ENCODE assay signal across 11 mouse cellular contexts in the genomic region with DNA sequence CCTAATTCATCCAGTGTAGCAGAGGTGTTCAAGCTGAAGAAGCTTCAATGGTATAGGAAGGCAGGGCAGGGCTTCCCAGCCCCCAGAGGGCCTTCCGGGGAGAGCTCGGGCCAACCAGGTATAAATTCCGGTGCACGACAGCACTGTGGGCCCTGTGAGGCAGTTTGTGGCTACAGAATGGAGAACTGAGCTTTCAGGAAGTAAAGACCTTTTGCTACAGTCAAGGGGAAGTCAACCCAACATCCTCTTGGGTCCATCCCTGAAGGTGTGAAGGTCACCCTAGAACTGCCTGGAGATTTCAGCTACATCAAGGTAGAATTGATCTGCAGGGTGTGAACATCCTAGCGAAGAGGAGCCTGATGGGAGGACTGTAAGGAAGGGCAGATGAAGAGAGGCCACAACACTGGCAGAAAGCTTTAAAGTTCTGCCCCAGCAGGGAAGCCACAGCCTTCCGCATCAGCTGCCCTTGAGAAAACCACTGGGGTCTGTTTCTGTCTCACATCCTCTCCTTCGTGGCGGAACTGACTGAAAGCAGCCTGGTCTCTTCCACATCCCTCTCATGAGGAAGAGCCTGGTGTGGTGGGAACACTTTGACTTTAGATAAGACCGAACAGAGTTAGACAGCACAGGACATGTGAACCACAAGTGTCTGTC. TPM values are rescaled to one million over a fixed set of nuclear protein-coding genes. Genes with fewer than 3 reads are reported as not detected.
A peak's percentile ranks its signal among the peaks of the same experiment; 100 is the strongest.
DNase-seq lines count a peak whose midpoint lies in the region; ATAC-seq and TF ChIP-seq lines count a peak whose summit lies in the region.
"Had no signal": no experiment of that assay in that cellular context is flagged by ENCODE, and none has a peak within 500 bp of the region (broad histone marks: within the 10 kb centered on the region; RNA-seq: fewer than 3 reads in every experiment).

No protein-coding gene starts in this region.

- H3K4me2 ChIP-seq in hindbrain, embryonic 13.5 days, result no peak overlapping the region
- no peak overlapping the region for H3K4me2 ChIP-seq in liver, embryonic 13.5 days
- H3K4me2 ChIP-seq in hindbrain, postnatal 0 days (ENCODE audit: low read depth, low read length), result no peak overlapping the region
- H3K4me2 ChIP-seq: neural tube, embryonic 12.5 days had no signal

- peak overlapping the region; percentile 29; the same call in 1 of the 2 replicates for H3K27ac ChIP-seq in hindbrain, embryonic 10.5 days
- H3K27ac ChIP-seq in hindbrain, embryonic 13.5 days, result no peak overlapping the region
- no peak overlapping the region for H3K27ac ChIP-seq in liver, embryonic 13.5 days
- H3K27ac ChIP-seq in hindbrain, postnatal 0 days, result no peak overlapping the region
- H3K27ac ChIP-seq: neural tube, embryonic 12.5 days had no signal

- H3K27me3 ChIP-seq in hindbrain, embryonic 10.5 days (ENCODE audit: insufficient read depth, poor library complexity, severe bottlenecking), result no peaks in the 10 kb centered on the region
- no peaks in the 10 kb centered on the region for H3K27me3 ChIP-seq in hindbrain, embryonic 13.5 days
- H3K27me3 ChIP-seq in liver, embryonic 13.5 days, result no peaks in the 10 kb centered on the region
- no peaks in the 10 kb centered on the region for H3K27me3 ChIP-seq in hindbrain, postnatal 0 days (ENCODE audit: insufficient read depth, low read length)
- H3K27me3 ChIP-seq: neural tube, embryonic 12.5 days had no signal

- no peak overlapping the region for H3K4me3 ChIP-seq in hindbrain, embryonic 10.5 days
- no peak overlapping the region for H3K4me3 ChIP-seq in hindbrain, embryonic 13.5 days
- H3K4me3 ChIP-seq in liver, embryonic 13.5 days (replicated peaks), result no peak overlapping the region
- H3K4me3 ChIP-seq in hindbrain, postnatal 0 days (ENCODE audit: low read length), result no peak overlapping the region
- H3K4me3 ChIP-seq: neural tube, embryonic 12.5 days had no signal

- no peaks in the 10 kb centered on the region for H3K9me3 ChIP-seq in hindbrain, embryonic 10.5 days
- no peaks in the 10 kb centered on the region for H3K9me3 ChIP-seq in hindbrain, embryonic 13.5 days
- no peaks in the 10 kb centered on the region for H3K9me3 ChIP-seq in liver, embryonic 13.5 days (replicated peaks)
- no peaks in the 10 kb centered on the region for H3K9me3 ChIP-seq in hindbrain, postnatal 0 days (ENCODE audit: low read length)
- H3K9me3 ChIP-seq: neural tube, embryonic 12.5 days had no signal

- no peak for TF ChIP-seq CTCF in hindbrain, postnatal 0 days (IDR thresholded peaks at IDR 0.05; ENCODE audit: low read depth)

- no peak for DNase-seq in hindbrain, embryonic 10.5 days (ENCODE audit: low spot score)
- DNase-seq in CD4-positive helper T cell, adult 2 months (ENCODE audit: low read depth, low spot score), result peak; percentile 47
- peak; percentile 1 for DNase-seq in liver, embryonic 13.5 days
- DNase-seq in spleen, adult 18-20 months, result peak; percentile 39 to 42
- no peak for DNase-seq in ovary, postnatal 36 days (ENCODE audit: low spot score)
- no peak for DNase-seq in heart, postnatal 4 days
- DNase-seq in hindbrain, postnatal 0 days (ENCODE audit: low spot score), result no peak
- DNase-seq: gastrocnemius, postnatal 36 days; kidney, postnatal 14 days had no signal

- 71% methylated on average over 9 of the region's 9 CpGs for WGBS in hindbrain, embryonic 10.5 days
- WGBS in hindbrain, embryonic 13.5 days, result 77% methylated on average over 9 of the region's 9 CpGs
- WGBS in liver, embryonic 13.5 days (ENCODE audit: insufficient replicate concordance), result 17% methylated on average over 9 of the region's 9 CpGs
- WGBS in hindbrain, postnatal 0 days, result 78% methylated on average over 9 of the region's 9 CpGs

- no peak overlapping the region for H3K9ac ChIP-seq in hindbrain, embryonic 13.5 days
- no peak overlapping the region for H3K9ac ChIP-seq in liver, embryonic 13.5 days
- H3K9ac ChIP-seq in hindbrain, postnatal 0 days (replicated peaks; ENCODE audit: low read length), result no peak overlapping the region
- H3K9ac ChIP-seq: neural tube, embryonic 12.5 days had no signal

- ATAC-seq in hindbrain, embryonic 13.5 days (ENCODE audit: low FRiP score), result no peak
- no peak for ATAC-seq in liver, embryonic 13.5 days (ENCODE audit: low read depth)
- no peak for ATAC-seq in hindbrain, postnatal 0 days

- H3K4me1 ChIP-seq in hindbrain, embryonic 10.5 days (replicated peaks), result peaks cover 49% of the 10 kb centered on the region
- peaks cover 81% of the 10 kb centered on the region for H3K4me1 ChIP-seq in hindbrain, embryonic 13.5 days (replicated peaks)
- no peaks in the 10 kb centered on the region for H3K4me1 ChIP-seq in liver, embryonic 13.5 days (replicated peaks)
- peaks cover 25% of the 10 kb centered on the region for H3K4me1 ChIP-seq in hindbrain, postnatal 0 days (ENCODE audit: insufficient read depth, low read length)

- H3K36me3 ChIP-seq in hindbrain, embryonic 10.5 days, result no peaks in the 10 kb centered on the region
- no peaks in the 10 kb centered on the region for H3K36me3 ChIP-seq in hindbrain, embryonic 13.5 days
- H3K36me3 ChIP-seq in liver, embryonic 13.5 days, result no peaks in the 10 kb centered on the region
- no peaks in the 10 kb centered on the region for H3K36me3 ChIP-seq in hindbrain, postnatal 0 days (ENCODE audit: insufficient read depth, low read length)
- H3K36me3 ChIP-seq: neural tube, embryonic 12.5 days had no signal

RNA-seq across cellular contexts. Expression of a gene that starts 47.0 kb away (rescaled TPM):
- polyA plus RNA-seq in hindbrain, embryonic 10.5 days (2016; fragmentation: Nextera tagmentation; extraction: Ambion mirVana), result 162 and 390 TPM in 2 replicates
- polyA plus RNA-seq in hindbrain, embryonic 13.5 days (2015; fragmentation: Nextera tagmentation; extraction: Ambion mirVana), result 2,446 and 2,546 TPM in 2 replicates
- polyA plus RNA-seq in liver, embryonic 13.5 days (2015; fragmentation: Nextera tagmentation; extraction: Ambion mirVana), result 2.1 and 2.9 TPM in 2 replicates
- total RNA-seq in heart, postnatal 4 days (2021), result 1 to 10 TPM; 7.3 to 9.7 TPM
- 1,721 and 1,894 TPM in 2 replicates for total RNA-seq in hindbrain, postnatal 0 days (2014; rRNA removed)
- 3,263 and 3,445 TPM in 2 replicates for polyA plus RNA-seq in hindbrain, postnatal 0 days (2015; fragmentation: Nextera tagmentation; extraction: Ambion mirVana)

Comparison
In these comparisons a context has a peak if more than half of its experiments do, and no peak if none do; other contexts are left out.
1. DNase-seq: peak in CD4-positive helper T cell, adult 2 months (single experiment), liver, embryonic 13.5 days (single experiment) and spleen, adult 18-20 months (2 of 2); none in hindbrain, embryonic 10.5 days (single experiment), ovary, postnatal 36 days (single experiment), heart, postnatal 4 days (single experiment) and hindbrain, postnatal 0 days (single experiment).
2. RNA of a gene that starts 47.0 kb away (polyA plus RNA-seq): 3,263 to 3,445 TPM in hindbrain, postnatal 0 days, 2,446 to 2,546 TPM in hindbrain, embryonic 13.5 days and 162 to 390 TPM in hindbrain, embryonic 10.5 days; 2.1 to 2.9 TPM in liver, embryonic 13.5 days; every median in the first group is over 10 times any median in the second.